Mouse (Mus musculus): ENCODE results near the gene P4htm.

Gene P4htm

GRCm38 (mm10) chr9:108546875-108547274 is 50.6 kb downstream of the P4htm start:
- no peak for DNase-seq (ENCODE audit: low spot score)

DNA sequence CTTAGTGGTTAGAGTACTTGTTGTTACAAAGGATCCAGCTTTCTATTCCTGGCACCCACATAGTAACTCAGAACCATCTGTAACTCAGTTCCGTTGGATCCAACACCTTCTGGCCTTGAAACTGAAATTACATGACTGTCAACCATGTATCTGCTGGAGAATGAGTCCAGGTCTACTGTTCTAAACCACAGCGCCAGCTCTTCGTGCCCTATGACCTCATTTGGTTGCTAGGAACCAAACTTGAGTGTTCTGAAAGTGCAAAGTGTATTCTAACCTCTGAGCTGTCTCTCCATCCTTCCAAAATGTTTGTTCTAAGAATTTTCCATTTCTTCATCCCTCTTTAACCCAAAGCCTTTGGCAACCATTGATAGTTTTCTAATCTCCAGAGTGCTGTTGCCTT is 51.5 kb downstream of the P4htm start:
- DNase-seq (ENCODE audit: low spot score), result no peak

DNA sequence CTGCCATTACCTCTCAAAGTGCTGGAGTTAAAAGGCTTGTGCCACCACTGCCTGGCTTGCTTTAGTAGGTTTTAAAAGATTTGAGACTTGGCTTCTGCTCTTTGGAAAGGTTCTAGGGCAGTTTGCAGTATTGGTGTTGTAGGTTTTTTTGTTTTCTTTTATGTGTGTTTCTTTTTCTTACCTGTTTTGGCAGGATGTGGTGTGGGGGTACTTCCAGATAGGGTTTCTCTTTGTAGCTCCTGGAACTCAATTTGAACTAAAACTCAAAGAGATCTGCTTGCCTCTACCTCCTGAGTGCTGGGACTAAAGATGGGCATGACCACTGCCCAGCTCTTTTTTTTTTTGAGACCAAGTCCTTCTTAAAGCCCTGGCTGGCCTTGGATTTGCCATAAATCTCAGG is 56.6 kb downstream of the P4htm start:
- DNase-seq (ENCODE audit: low spot score), result no peak

DNA sequence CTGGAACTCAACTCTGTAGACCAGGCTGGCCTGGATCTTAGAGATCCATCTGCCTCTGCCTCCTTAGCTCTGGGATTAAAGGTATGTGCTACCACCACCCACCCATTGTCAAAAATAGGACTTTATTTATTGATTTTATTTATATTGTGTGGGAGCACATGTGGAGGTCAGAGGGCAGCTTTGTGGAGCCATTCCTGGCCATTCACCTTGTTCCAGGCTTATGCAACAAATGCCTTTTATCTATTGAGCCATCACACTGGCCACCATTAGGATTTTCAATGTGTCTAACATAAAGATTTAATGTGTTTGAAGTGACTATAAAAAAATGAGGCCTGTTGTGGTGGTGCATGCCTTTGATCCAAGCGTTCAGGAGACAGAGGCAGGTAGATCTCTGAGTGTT is 66.0 kb downstream of the P4htm start:
- no peak for DNase-seq (ENCODE audit: low spot score)

DNA sequence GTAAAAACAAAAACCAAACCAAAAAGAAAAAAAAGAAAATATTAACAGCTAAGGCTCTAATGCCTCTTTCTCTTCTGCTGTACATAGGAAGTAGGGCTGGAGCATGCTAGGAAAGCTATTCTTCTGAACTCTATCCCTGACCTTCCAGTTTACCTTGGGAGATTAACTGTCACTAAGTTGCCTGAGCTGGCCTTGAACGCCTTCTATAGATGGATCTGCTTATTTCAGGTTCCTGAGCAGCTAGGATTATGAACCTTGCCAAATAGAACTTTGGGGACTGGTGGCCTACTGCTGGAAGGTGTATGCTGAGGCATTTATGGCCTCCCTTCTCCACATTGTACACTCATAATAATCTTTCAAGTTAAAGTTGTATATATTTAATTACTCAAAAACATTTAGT is 66.5 kb downstream of the P4htm start:
- DNase-seq (ENCODE audit: low spot score), result no peak

Data from urinary bladder, postnatal 14 days (tissue).